Mouse (Mus musculus) limb, embryonic 15.5 days (tissue): ENCODE data around the gene Gm3629. TPM values are rescaled to one million over a fixed set of nuclear protein-coding genes. Genes with fewer than 3 reads are reported as not detected.
"Not testable (repeated sequence)": the region's sequence is repeated elsewhere in the genome, so short reads cannot be mapped to it uniquely, and the experiment has no call there.

Experiments
- ATAC-seq: fragments of 200-750 bp; cut with Nextera tagmentation; 2 replicates; pipeline ENCODE4 v1.8.0; 2017; ENCODE audit warnings: low read depth, moderate TSS enrichment; ENCODE audit not compliant: insufficient number of reproducible peaks, low FRiP score, low TSS enrichment
- H3K27ac ChIP-seq: fragments of 300-500 bp; sonication (generic); 2 replicates; pipeline ENCODE4 v1.5.1; 2015; ENCODE audit warnings: moderate library complexity, mild to moderate bottlenecking, inconsistent platforms
- H3K27me3 ChIP-seq: fragments of 300-500 bp; sonication (generic); 2 replicates; pipeline ENCODE4 v1.6.1; 2015; ENCODE audit warnings: inconsistent platforms
- H3K36me3 ChIP-seq: fragments of 300-500 bp; sonication (generic); 2 replicates; pipeline ENCODE4 v1.6.1; 2015; ENCODE audit warnings: inconsistent platforms
- H3K4me1 ChIP-seq: fragments of 300-500 bp; sonication (generic); 2 replicates; pipeline ENCODE4 v1.6.1; 2015; ENCODE audit warnings: inconsistent platforms
- H3K4me2 ChIP-seq: fragments of 300-500 bp; sonication (generic); 2 replicates; pipeline ENCODE4 v1.6.1; 2015; ENCODE audit warnings: mild to moderate bottlenecking, inconsistent platforms
- H3K4me3 ChIP-seq: fragments of 300-500 bp; sonication (generic); 2 replicates; pipeline ENCODE4 v1.5.1; 2015; ENCODE audit warnings: mild to moderate bottlenecking, inconsistent platforms
- H3K9ac ChIP-seq: fragments of 300-500 bp; sonication (generic); 2 replicates; pipeline ENCODE4 v1.6.1; 2015; ENCODE audit warnings: inconsistent platforms
- H3K9me3 ChIP-seq: fragments of 300-500 bp; sonication (generic); 2 replicates; pipeline ENCODE4 v1.6.1; 2016; ENCODE audit warnings: inconsistent platforms
- WGBS: fragments of 180-500 bp; shearing (Covaris S2); methylation state at CpG from one replicate; pipeline ENCODE4 v1.1.7; 2015; 5-methylcytosine and 5-hydroxymethylcytosine counted together
- polyA plus RNA-seq: library from polyadenylated mRNA; unstranded; fragments of >200 nt; fragmentation: Nextera tagmentation; extraction: Ambion mirVana; gene quantifications from 2 replicates; pipeline ENCODE4 v1.2.1, GENCODE M21; 2015

Gm3629 gene
- polyA plus RNA-seq = 0.21 TPM in 1 of 2 replicates, not detected in the other

- H3K4me2 ChIP-seq, H3K9ac ChIP-seq, H3K27ac ChIP-seq, ATAC-seq, H3K9me3 ChIP-seq, H3K36me3 ChIP-seq, H3K27me3 ChIP-seq, H3K4me1 ChIP-seq, H3K4me3 ChIP-seq: not testable (repeated sequence)
- WGBS = 33% methylated on average over 1 of the region's 2 CpGs
Measured at GRCm38 (mm10) chr14:6590513-6590912, at the start of gene Gm3629. Gm3629 (minus strand) TSS chr14:6590613.

- not testable (repeated sequence) for H3K27ac ChIP-seq, H3K36me3 ChIP-seq, ATAC-seq, H3K9me3 ChIP-seq, H3K4me2 ChIP-seq, H3K4me3 ChIP-seq, H3K27me3 ChIP-seq, H3K4me1 ChIP-seq, H3K9ac ChIP-seq
- WGBS = 50% methylated on average over 1 of the region's 2 CpGs
Measured at GRCm38 (mm10) chr14:6622318-6622717, 31.9 kb upstream of the Gm3629 start, which contains the start of gene Gm3460. Gm3460 (minus strand) TSS chr14:6622418.

GRCm38 (mm10) chr14:6606436-6606835 lies 16.0 kb upstream of the Gm3629 start:
- not testable (repeated sequence) for H3K4me1 ChIP-seq, H3K36me3 ChIP-seq, H3K4me3 ChIP-seq, ATAC-seq, H3K9ac ChIP-seq, H3K4me2 ChIP-seq, H3K9me3 ChIP-seq, H3K27ac ChIP-seq, H3K27me3 ChIP-seq
- WGBS = no CpG with 5 or more reads among the region's 1 CpGs

DNA sequence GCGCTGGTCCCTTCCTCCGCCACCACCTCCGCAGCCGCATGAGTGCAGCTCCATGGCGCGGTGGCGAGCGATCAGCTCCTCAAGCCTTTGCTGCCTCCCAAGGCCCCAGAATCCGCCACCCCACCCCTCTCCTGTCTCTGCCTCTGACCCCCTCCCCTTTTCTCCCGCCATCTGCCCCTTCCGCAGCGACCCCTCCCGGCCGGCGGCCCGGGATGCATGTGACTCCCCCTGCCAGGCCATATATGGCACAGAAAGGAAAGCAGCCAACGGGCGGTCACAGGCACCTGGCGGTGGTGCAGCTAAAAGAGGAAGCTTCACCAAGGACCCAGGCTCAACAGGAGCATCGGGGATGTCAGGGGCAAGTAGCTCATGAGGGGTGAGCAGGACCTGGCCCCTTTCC lies 14.6 kb upstream of the Gm3629 start:
- H3K9ac ChIP-seq, H3K9me3 ChIP-seq, H3K27me3 ChIP-seq, ATAC-seq, H3K27ac ChIP-seq, H3K4me1 ChIP-seq, H3K36me3 ChIP-seq: not testable (repeated sequence)
- Histone ChIP-seq H3K4me3 (peak overlapping the region; percentile 33), H3K4me2 (peak overlapping the region; percentile 56)
- WGBS = 2% methylated on average over 17 of the region's 20 CpGs

- H3K9me3 ChIP-seq, H3K9ac ChIP-seq: not testable (repeated sequence)
Measured at GRCm38 (mm10) chr14:6604551-6604950, 14.1 kb upstream of the Gm3629 start.

GRCm38 (mm10) chr14:6537190-6537589 lies 53.2 kb downstream of the Gm3629 start, which contains the start of gene Gm8356:
Gm8356 (minus strand) TSS chr14:6537290.
- H3K9ac ChIP-seq, H3K27ac ChIP-seq, H3K9me3 ChIP-seq, H3K4me1 ChIP-seq, H3K4me2 ChIP-seq, H3K36me3 ChIP-seq, ATAC-seq, H3K27me3 ChIP-seq, H3K4me3 ChIP-seq: not testable (repeated sequence)
- WGBS = 75% methylated on average over 1 of the region's 2 CpGs

More at GRCm38 (mm10) chr14:6604551-6604950, 14.1 kb upstream of the Gm3629 start:
- Histone ChIP-seq H3K4me2 (peak overlapping the region; percentile 56), H3K4me3 (peak overlapping the region; percentile 33)
- H3K36me3 ChIP-seq, ATAC-seq, H3K4me1 ChIP-seq, H3K27ac ChIP-seq, H3K27me3 ChIP-seq: not testable (repeated sequence)
- WGBS = 6% methylated on average over 17 of the region's 20 CpGs

Other genes starting within 250 kb of the Gm3629 start
- not detected in 2 replicates for gene Gm3618, start 246.9 kb downstream of the Gm3629 start, polyA plus RNA-seq
- gene Gm16440, start 200.3 kb downstream of the Gm3629 start, polyA plus RNA-seq = not detected in 2 replicates
- 0.65 and 0.96 TPM in 2 replicates for gene Gm3591, start 178.1 kb downstream of the Gm3629 start, polyA plus RNA-seq
- gene Gm3594, start 146.0 kb downstream of the Gm3629 start, polyA plus RNA-seq = not detected in 2 replicates
- not detected in 2 replicates for gene Gm8356, start 53.3 kb downstream of the Gm3629 start, polyA plus RNA-seq
- not detected in 2 replicates for gene Gm3460, start 31.8 kb upstream of the Gm3629 start, polyA plus RNA-seq
- gene Gm10251, start 93.6 kb upstream of the Gm3629 start, polyA plus RNA-seq = not detected in 2 replicates
- not detected in 2 replicates for gene Gm8050, start 129.6 kb upstream of the Gm3629 start, polyA plus RNA-seq
- gene Gm3636, start 151.7 kb upstream of the Gm3629 start, polyA plus RNA-seq = 2.7 and 3.2 TPM in 2 replicates
- not detected in 2 replicates for gene Gm8362, start 183.8 kb upstream of the Gm3629 start, polyA plus RNA-seq
- gene Gm3642, start 249.7 kb upstream of the Gm3629 start, polyA plus RNA-seq = not detected in 2 replicates